Mouse (Mus musculus): ENCODE measurements around the gene Rai14. TPM values are rescaled to one million over a fixed set of nuclear protein-coding genes. Genes with fewer than 3 reads are reported as not detected.
"Not testable (repeated sequence)": the region's sequence is repeated elsewhere in the genome, so short reads cannot be mapped to it uniquely, and the experiment has no call there.

Rai14 gene
- polyA plus RNA-seq, 1 experiment from 2014 or later = 13.8 TPM

- H3K4me3 ChIP-seq = no peak overlapping the region
- H3K27ac ChIP-seq = no peak overlapping the region
- H3K36me3 ChIP-seq = no peaks in the 10 kb centered on the region
- H3K27me3 ChIP-seq = no peaks in the 10 kb centered on the region
- H3K9me3 ChIP-seq (replicated peaks) = no peaks in the 10 kb centered on the region
- H3K4me2 ChIP-seq = no peak overlapping the region
- H3K4me1 ChIP-seq (replicated peaks) = peaks cover 4% of the 10 kb centered on the region
- no peak overlapping the region for H3K9ac ChIP-seq
- no peak; the same call in 1 of the 2 replicates for ATAC-seq (replicated peaks; ENCODE audit: insufficient number of reproducible peaks, insufficient read depth, low FRiP score, low read depth)
- 50% methylated on average over 8 of the region's 8 CpGs for WGBS
Measured at GRCm38 (mm10) chr15:10583408-10583807, 131.0 kb downstream of the Rai14 start.

- Histone ChIP-seq H3K27me3 (no peaks in the 10 kb centered on the region), H3K4me2 (no peak overlapping the region), H3K4me3 (no peak overlapping the region), H3K36me3 (no peaks in the 10 kb centered on the region), H3K4me1 (replicated peaks) (peaks cover 4% of the 10 kb centered on the region), H3K9ac (no peak overlapping the region), H3K9me3 (replicated peaks) (no peaks in the 10 kb centered on the region), H3K27ac (no peak overlapping the region)
- 68% methylated on average over 3 of the region's 3 CpGs for WGBS
- ATAC-seq (replicated peaks; ENCODE audit: insufficient number of reproducible peaks, insufficient read depth, low FRiP score, low read depth) = no peak
Measured at GRCm38 (mm10) chr15:10579159-10579558, 135.3 kb downstream of the Rai14 start.

- Histone ChIP-seq H3K4me1 (replicated peaks) (no peaks in the 10 kb centered on the region), H3K27ac (no peak overlapping the region), H3K36me3 (peaks cover 13% of the 10 kb centered on the region), H3K4me2 (no peak overlapping the region), H3K4me3 (no peak overlapping the region), H3K9me3 (replicated peaks) (no peaks in the 10 kb centered on the region), H3K9ac (no peak overlapping the region), H3K27me3 (no peaks in the 10 kb centered on the region)
- no peak for ATAC-seq (replicated peaks; ENCODE audit: insufficient number of reproducible peaks, insufficient read depth, low FRiP score, low read depth)
- 71% methylated on average over 7 of the region's 7 CpGs for WGBS
Measured at GRCm38 (mm10) chr15:10566486-10566885, 147.9 kb downstream of the Rai14 start.

- Histone ChIP-seq H3K4me3 (no peak overlapping the region), H3K4me2 (no peak overlapping the region), H3K27me3 (no peaks in the 10 kb centered on the region), H3K36me3 (peaks cover 6% of the 10 kb centered on the region; the same call in 1 of the 2 replicates), H3K9ac (no peak overlapping the region), H3K9me3 (replicated peaks) (no peaks in the 10 kb centered on the region), H3K4me1 (replicated peaks) (no peaks in the 10 kb centered on the region), H3K27ac (no peak overlapping the region)
- WGBS = 40% methylated on average over 1 of the region's 1 CpGs
- no peak for ATAC-seq (replicated peaks; ENCODE audit: insufficient number of reproducible peaks, insufficient read depth, low FRiP score, low read depth)
Measured at GRCm38 (mm10) chr15:10564201-10564600, 150.2 kb downstream of the Rai14 start.

- Histone ChIP-seq H3K36me3 (0 out of 2 replicates have a peak, but pooled peaks cover 2% of the 10 kb centered on the region), H3K27ac (no peak overlapping the region), H3K4me2 (no peak overlapping the region), H3K4me3 (no peak overlapping the region), H3K27me3 (no peaks in the 10 kb centered on the region), H3K4me1 (replicated peaks) (no peaks in the 10 kb centered on the region), H3K9me3 (replicated peaks) (no peaks in the 10 kb centered on the region), H3K9ac (no peak overlapping the region)
- ATAC-seq (replicated peaks; ENCODE audit: insufficient number of reproducible peaks, insufficient read depth, low FRiP score, low read depth) = no peak
Measured at GRCm38 (mm10) chr15:10562281-10562680, 152.1 kb downstream of the Rai14 start.

GRCm38 (mm10) chr15:10560005-10560404, 154.4 kb downstream of the Rai14 start:
- Histone ChIP-seq H3K9me3 (replicated peaks) (no peaks in the 10 kb centered on the region), H3K4me3 (no peak overlapping the region)
- 86% methylated on average over 7 of the region's 7 CpGs for WGBS

GRCm38 (mm10) chr15:10558465-10558864, 156.0 kb downstream of the Rai14 start, which contains the start of gene Ttc23l:
TSS of gene Ttc23l (minus strand) at chr15:10558668.
- H3K4me2 ChIP-seq = no peak within 1 kb of the TSS
- H3K9ac ChIP-seq = no peak within 1 kb of the TSS
- 83% methylated on average over 13 of the region's 13 CpGs for WGBS
- no peak for ATAC-seq (replicated peaks; ENCODE audit: insufficient number of reproducible peaks, insufficient read depth, low FRiP score, low read depth)
- no peaks in the 10 kb centered on the region for H3K36me3 ChIP-seq
- no peaks in the 10 kb centered on the region for H3K4me1 ChIP-seq (replicated peaks)
- H3K27me3 ChIP-seq = no peaks in the 10 kb centered on the region
- no peak within 1 kb of the TSS for H3K27ac ChIP-seq
- no peaks in the 10 kb centered on the region for H3K9me3 ChIP-seq (replicated peaks)
- no peak within 1 kb of the TSS for H3K4me3 ChIP-seq

More at GRCm38 (mm10) chr15:10560005-10560404, 154.4 kb downstream of the Rai14 start:
- no peaks in the 10 kb centered on the region for H3K27me3 ChIP-seq
- ATAC-seq (replicated peaks; ENCODE audit: insufficient number of reproducible peaks, insufficient read depth, low FRiP score, low read depth) = no peak
- no peak overlapping the region for H3K9ac ChIP-seq
- no peaks in the 10 kb centered on the region for H3K4me1 ChIP-seq (replicated peaks)
- H3K36me3 ChIP-seq = no peaks in the 10 kb centered on the region
- no peak overlapping the region for H3K4me2 ChIP-seq
- H3K27ac ChIP-seq = no peak overlapping the region

GRCm38 (mm10) chr15:10554336-10554735, 160.1 kb downstream of the Rai14 start:
- no peaks in the 10 kb centered on the region for H3K4me1 ChIP-seq (replicated peaks)
- H3K9ac ChIP-seq = no peak overlapping the region
- H3K9me3 ChIP-seq (replicated peaks) = no peaks in the 10 kb centered on the region
- no peaks in the 10 kb centered on the region for H3K27me3 ChIP-seq
- H3K27ac ChIP-seq = no peak overlapping the region
- H3K4me2 ChIP-seq = no peak overlapping the region
- no peak overlapping the region for H3K4me3 ChIP-seq
- no peak for ATAC-seq (replicated peaks; ENCODE audit: insufficient number of reproducible peaks, insufficient read depth, low FRiP score, low read depth)
- H3K36me3 ChIP-seq = no peaks in the 10 kb centered on the region

GRCm38 (mm10) chr15:10540271-10541088, 173.9 kb downstream of the Rai14 start:
- WGBS = 71% methylated on average over 16 of the region's 16 CpGs
- H3K27me3 ChIP-seq = no peaks in the 10 kb centered on the region
- H3K4me1 ChIP-seq (replicated peaks) = no peaks in the 10 kb centered on the region
- no peak for ATAC-seq (replicated peaks; ENCODE audit: insufficient number of reproducible peaks, insufficient read depth, low FRiP score, low read depth)
- no peak overlapping the region for H3K4me3 ChIP-seq
- no peak overlapping the region for H3K9ac ChIP-seq
- H3K27ac ChIP-seq = no peak overlapping the region
- no peak overlapping the region for H3K4me2 ChIP-seq
- H3K36me3 ChIP-seq = no peaks in the 10 kb centered on the region
- H3K9me3 ChIP-seq (replicated peaks) = no peaks in the 10 kb centered on the region

GRCm38 (mm10) chr15:10535969-10536368, 178.5 kb downstream of the Rai14 start:
- H3K27ac ChIP-seq = no peak overlapping the region
- no peak overlapping the region for H3K4me2 ChIP-seq
- H3K36me3 ChIP-seq = no peaks in the 10 kb centered on the region
- no peaks in the 10 kb centered on the region for H3K27me3 ChIP-seq
- ATAC-seq (replicated peaks; ENCODE audit: insufficient number of reproducible peaks, insufficient read depth, low FRiP score, low read depth) = no peak
- no peaks in the 10 kb centered on the region for H3K4me1 ChIP-seq (replicated peaks)
- H3K9me3 ChIP-seq (replicated peaks) = no peaks in the 10 kb centered on the region
- WGBS = 69% methylated on average over 7 of the region's 7 CpGs
- H3K9ac ChIP-seq = no peak overlapping the region
- H3K4me3 ChIP-seq = no peak overlapping the region

- Histone ChIP-seq H3K4me3 (no peak overlapping the region), H3K36me3 (no peaks in the 10 kb centered on the region), H3K27ac (no peak overlapping the region), H3K27me3 (no peaks in the 10 kb centered on the region), H3K9ac (no peak overlapping the region), H3K4me2 (no peak overlapping the region), H3K4me1 (replicated peaks) (no peaks in the 10 kb centered on the region), H3K9me3 (replicated peaks) (no peaks in the 10 kb centered on the region)
- ATAC-seq (replicated peaks; ENCODE audit: insufficient number of reproducible peaks, insufficient read depth, low FRiP score, low read depth) = no peak
- WGBS = 85% methylated on average over 5 of the region's 5 CpGs
Measured at GRCm38 (mm10) chr15:10534591-10534990, 179.8 kb downstream of the Rai14 start.

GRCm38 (mm10) chr15:10533361-10533760, 181.1 kb downstream of the Rai14 start:
- not testable (repeated sequence) for H3K4me2 ChIP-seq; H3K27ac ChIP-seq; H3K36me3 ChIP-seq; H3K4me3 ChIP-seq; H3K4me1 ChIP-seq (replicated peaks); H3K27me3 ChIP-seq; H3K9me3 ChIP-seq (replicated peaks); H3K9ac ChIP-seq; ATAC-seq (replicated peaks; ENCODE audit: insufficient number of reproducible peaks, insufficient read depth, low FRiP score, low read depth)
- WGBS = 86% methylated on average over 10 of the region's 10 CpGs

Measured in heart, embryonic 15.5 days (tissue).